Mouse (Mus musculus) liver, embryonic 14.5 days (tissue): ENCODE measurements at regions not wholly inside any gene's neighbourhood (a gene's known extent, or its start where the extent isn't known, plus 50 kb on each side); places are given as distances from the start of the nearest gene placed in this dataset.

Experiments used
- CTCF ChIP-seq: IDR thresholded peaks from 2 replicates; pipeline ENCODE4 v1.5.1; 2016; ENCODE audit warnings: antibody characterized with exemption, low read depth, control low read depth
- EP300 ChIP-seq: IDR thresholded peaks from 2 replicates; pipeline ENCODE4 v1.6.1; 2016; ENCODE audit warnings: antibody characterized with exemption, low read depth

GRCm38 (mm10) chr6:127286681-127287476 lies 134.9 kb upstream of the Ccnd2 start:
- TF ChIP-seq CTCF (no peak), EP300 (no peak)
